In genomic region chr17:56609452-56610171, GRCm38 (mm10) we compare ENCODE assay signal across 8 mouse cellular contexts. TPM values are rescaled to one million over a fixed set of nuclear protein-coding genes. Genes with fewer than 3 reads are reported as not detected.
DNase-seq lines count a peak whose midpoint lies in the region; ATAC-seq and TF ChIP-seq lines count a peak whose summit lies in the region.

Gene 2410015M20Rik (minus strand): TSS chr17:56609771.

- H3K27ac ChIP-seq in embryonic facial prominence, embryonic 14.5 days (replicated peaks; ENCODE audit: low read depth, low read length), result peak within 1 kb of the TSS; percentile 70
- H3K27ac ChIP-seq in heart, adult 2 months, result peak within 1 kb of the TSS; percentile 94
- peak within 1 kb of the TSS; percentile 48; the same call in 1 of the 2 replicates for H3K27ac ChIP-seq in limb, embryonic 13.5 days
- peak within 1 kb of the TSS; percentile 87 for H3K27ac ChIP-seq in midbrain, embryonic 16.5 days (ENCODE audit: low read length)

- peak within 1 kb of the TSS; percentile 84 for H3K9ac ChIP-seq in embryonic facial prominence, embryonic 14.5 days (ENCODE audit: low read depth, low read length)
- peak within 1 kb of the TSS; percentile 76 for H3K9ac ChIP-seq in heart, adult 2 months (ENCODE audit: low read depth, low read length)
- H3K9ac ChIP-seq in limb, embryonic 13.5 days, result peak within 1 kb of the TSS; percentile 85
- peak within 1 kb of the TSS; percentile 87 for H3K9ac ChIP-seq in midbrain, embryonic 16.5 days (ENCODE audit: low read depth, low read length)

- no peaks in the 10 kb centered on the region for H3K27me3 ChIP-seq in embryonic facial prominence, embryonic 14.5 days (replicated peaks; ENCODE audit: control insufficient read depth, insufficient read depth, low read length)
- H3K27me3 ChIP-seq in heart, adult 2 months (ENCODE audit: control insufficient read depth, insufficient read depth, low read length), result no peaks in the 10 kb centered on the region
- H3K27me3 ChIP-seq in limb, embryonic 13.5 days, result no peaks in the 10 kb centered on the region
- no peaks in the 10 kb centered on the region for H3K27me3 ChIP-seq in midbrain, embryonic 16.5 days (ENCODE audit: control insufficient read depth, insufficient read depth, low read depth, low read length)

- TF ChIP-seq CTCF in heart, adult 2 months (IDR thresholded peaks at IDR 0.05), result peak; percentile 77

- under 1% methylated on average over 44 of the region's 44 CpGs for WGBS in embryonic facial prominence, embryonic 14.5 days
- under 1% methylated on average over 44 of the region's 44 CpGs for WGBS in heart, adult 2 months
- under 1% methylated on average over 44 of the region's 44 CpGs for WGBS in limb, embryonic 13.5 days
- WGBS in midbrain, embryonic 16.5 days, result under 1% methylated on average over 44 of the region's 44 CpGs

- peaks cover 32% of the 10 kb centered on the region for H3K36me3 ChIP-seq in embryonic facial prominence, embryonic 14.5 days (ENCODE audit: control insufficient read depth, insufficient read depth, low read length)
- no peaks in the 10 kb centered on the region for H3K36me3 ChIP-seq in heart, adult 2 months (ENCODE audit: control insufficient read depth, insufficient read depth, low read length)
- H3K36me3 ChIP-seq in limb, embryonic 13.5 days, result peaks cover 36% of the 10 kb centered on the region
- peaks cover 21% of the 10 kb centered on the region for H3K36me3 ChIP-seq in midbrain, embryonic 16.5 days (ENCODE audit: control insufficient read depth, insufficient read depth, low read length)

- peak; percentile 90 for ATAC-seq in embryonic facial prominence, embryonic 14.5 days (ENCODE audit: low read depth)
- peak; percentile 88 for ATAC-seq in limb, embryonic 13.5 days (ENCODE audit: low FRiP score, low read depth)
- peak; percentile 89 for ATAC-seq in midbrain, embryonic 16.5 days

- H3K9me3 ChIP-seq in embryonic facial prominence, embryonic 14.5 days (ENCODE audit: control insufficient read depth, low read length), result no peaks in the 10 kb centered on the region
- H3K9me3 ChIP-seq in limb, embryonic 13.5 days, result no peaks in the 10 kb centered on the region
- H3K9me3 ChIP-seq in midbrain, embryonic 16.5 days (replicated peaks; ENCODE audit: control insufficient read depth, low read length, poor library complexity, severe bottlenecking), result no peaks in the 10 kb centered on the region

- peak; percentile 91 for TF ChIP-seq POLR2A in heart, adult 2 months (IDR thresholded peaks at IDR 0.05; ENCODE audit: insufficient read depth, low read depth, low read length)

- peaks cover 18% of the 10 kb centered on the region; the same call in 1 of the 2 replicates for H3K4me1 ChIP-seq in embryonic facial prominence, embryonic 14.5 days (ENCODE audit: control insufficient read depth, insufficient read depth, low read length)
- H3K4me1 ChIP-seq in heart, adult 2 months (ENCODE audit: control insufficient read depth, insufficient read depth, low read length), result peaks cover 9% of the 10 kb centered on the region
- peaks cover 36% of the 10 kb centered on the region for H3K4me1 ChIP-seq in limb, embryonic 13.5 days
- H3K4me1 ChIP-seq in midbrain, embryonic 16.5 days (ENCODE audit: control insufficient read depth, insufficient read depth, low read length), result peaks cover 20% of the 10 kb centered on the region

- intact Hi-C loops in heart, adult 2 months (cut with DNase I), result loop anchor here (2.0 to 10.0 kb wide), 5 partner anchors 23 to 897 kb away; partner anchors contain the start of genes Ndufa11, Pot1b, Pspn and Sh3gl1

- peak; percentile 85; the same call in 1 of the 2 replicates for TF ChIP-seq EP300 in heart, adult 2 months (IDR thresholded peaks at IDR 0.05; ENCODE audit: insufficient read depth, low read depth, low read length)

- DNase-seq in 3T3-L1 (ENCODE audit: low read depth, low spot score), result peak; percentile 99
- DNase-seq in adrenal gland, postnatal 4 days (ENCODE audit: low spot score in 2 of 2), result peak; percentile 73 to 86
- DNase-seq in embryonic facial prominence, embryonic 14.5 days (ENCODE audit: low spot score), result peak; percentile 99
- DNase-seq in heart, adult 2 months, result peak; percentile 93 to 96
- peak; percentile 98 for DNase-seq in kidney, adult 8-10 months
- DNase-seq in spleen, postnatal 10 days (ENCODE audit: low spot score in 2 of 2), result peak; percentile 90 to 96

- no peaks in the 10 kb centered on the region for H3K79me2 ChIP-seq in heart, adult 2 months (replicated peaks; ENCODE audit: control insufficient read depth, insufficient read depth, low read length)

- H3K4me3 ChIP-seq in embryonic facial prominence, embryonic 14.5 days (ENCODE audit: low read depth, low read length), result peak within 1 kb of the TSS; percentile 73
- peak within 1 kb of the TSS; percentile 90 for H3K4me3 ChIP-seq in heart, adult 2 months
- H3K4me3 ChIP-seq in limb, embryonic 13.5 days, result peak within 1 kb of the TSS; percentile 71
- H3K4me3 ChIP-seq in midbrain, embryonic 16.5 days (ENCODE audit: low read depth, low read length), result peak within 1 kb of the TSS; percentile 57

- peak within 1 kb of the TSS; percentile 86 for H3K4me2 ChIP-seq in embryonic facial prominence, embryonic 14.5 days (ENCODE audit: low read depth, low read length)
- H3K4me2 ChIP-seq in limb, embryonic 13.5 days (replicated peaks), result peak within 1 kb of the TSS; percentile 88
- peak within 1 kb of the TSS; percentile 90 for H3K4me2 ChIP-seq in midbrain, embryonic 16.5 days (ENCODE audit: low read length)

RNA-seq across cellular contexts. Expression of gene 2410015M20Rik, which starts in this region (rescaled TPM):
- 100 to 1,000 TPM; 294 to 338 TPM for total RNA-seq in adrenal gland, postnatal 4 days (2021)
- polyA plus RNA-seq in embryonic facial prominence, embryonic 14.5 days (2014; fragmentation: Nextera tagmentation; extraction: Ambion mirVana), result 271 and 281 TPM in 2 replicates
- 100 to 1,000 TPM; 291 to 329 TPM for total RNA-seq in heart, adult 2 months (2021)
- polyA plus RNA-seq in heart, adult 2 months (2012; rRNA removed), result 320 and 381 TPM in 2 replicates
- 226 and 230 TPM in 2 replicates for polyA plus RNA-seq in limb, embryonic 13.5 days (2015; fragmentation: Nextera tagmentation; extraction: Ambion mirVana)
- polyA plus RNA-seq in midbrain, embryonic 16.5 days (2015; fragmentation: Nextera tagmentation; extraction: Ambion mirVana), result 171 and 182 TPM in 2 replicates

Comparison
In these comparisons a context has a peak if more than half of its experiments do, and no peak if none do; other contexts are left out.
1. Peak in every context shown above with its lines: DNase-seq, ATAC-seq, H3K4me3 ChIP-seq and H3K27ac ChIP-seq.